Mouse (Mus musculus): ENCODE results near the gene Fam178b. TPM values are rescaled to one million over a fixed set of nuclear protein-coding genes. Genes with fewer than 3 reads are reported as not detected.
A peak's percentile ranks its signal among the peaks of the same experiment; 100 is the strongest.

The Fam178b gene
- polyA plus RNA-seq, 1 experiment from 2014 or later = 0.87 TPM

GRCm38 (mm10) chr1:36598411-36598810 lies 84.6 kb downstream of the Fam178b start:
- Histone ChIP-seq H3K4me1 (replicated peaks; ENCODE audit: control insufficient read depth, insufficient read depth, low read length) (peaks cover 4% of the 10 kb centered on the region), H3K27ac (ENCODE audit: low read depth, low read length) (no peak overlapping the region), H3K36me3 (ENCODE audit: control insufficient read depth, insufficient read depth) (no peaks in the 10 kb centered on the region), H3K27me3 (replicated peaks; ENCODE audit: control insufficient read depth, insufficient read depth, low read length) (no peaks in the 10 kb centered on the region), H3K9ac (ENCODE audit: low read depth, low read length) (no peak overlapping the region), H3K4me2 (replicated peaks; ENCODE audit: low read depth) (no peak overlapping the region), H3K9me3 (ENCODE audit: control insufficient read depth) (no peaks in the 10 kb centered on the region), H3K4me3 (ENCODE audit: low read depth, low read length) (no peak overlapping the region)
- WGBS = 75% methylated on average over 2 of the region's 2 CpGs
- TF ChIP-seq CTCF (IDR thresholded peaks at IDR 0.05; ENCODE audit: low read depth) = no peak
- ATAC-seq = no peak

- no peaks in the 10 kb centered on the region for H3K27me3 ChIP-seq (replicated peaks; ENCODE audit: control insufficient read depth, insufficient read depth, low read length)
Measured at GRCm38 (mm10) chr1:36596114-36596513, 86.9 kb downstream of the Fam178b start.

GRCm38 (mm10) chr1:36595167-36595931 lies 87.6 kb downstream of the Fam178b start:
- Histone ChIP-seq H3K9ac (ENCODE audit: low read depth, low read length) (no peak overlapping the region), H3K36me3 (ENCODE audit: control insufficient read depth, insufficient read depth) (no peaks in the 10 kb centered on the region), H3K4me3 (ENCODE audit: low read depth, low read length) (no peak overlapping the region), H3K27me3 (replicated peaks; ENCODE audit: control insufficient read depth, insufficient read depth, low read length) (no peaks in the 10 kb centered on the region), H3K9me3 (ENCODE audit: control insufficient read depth) (no peaks in the 10 kb centered on the region), H3K4me2 (replicated peaks; ENCODE audit: low read depth) (no peak overlapping the region), H3K27ac (ENCODE audit: low read depth, low read length) (no peak overlapping the region), H3K4me1 (replicated peaks; ENCODE audit: control insufficient read depth, insufficient read depth, low read length) (no peaks in the 10 kb centered on the region)
- 54% methylated on average over 10 of the region's 10 CpGs for WGBS
- TF ChIP-seq CTCF (IDR thresholded peaks at IDR 0.05; ENCODE audit: low read depth) = peak; percentile 43
- ATAC-seq = no peak

More at GRCm38 (mm10) chr1:36596114-36596513, 86.9 kb downstream of the Fam178b start:
- H3K4me2 ChIP-seq (replicated peaks; ENCODE audit: low read depth) = no peak overlapping the region
- H3K4me3 ChIP-seq (ENCODE audit: low read depth, low read length) = no peak overlapping the region
- no peak for TF ChIP-seq CTCF (IDR thresholded peaks at IDR 0.05; ENCODE audit: low read depth)
- no peaks in the 10 kb centered on the region for H3K4me1 ChIP-seq (replicated peaks; ENCODE audit: control insufficient read depth, insufficient read depth, low read length)
- ATAC-seq = 0 out of 2 replicates have a peak, but pooled peaks have one; percentile 37
- H3K27ac ChIP-seq (ENCODE audit: low read depth, low read length) = no peak overlapping the region
- no peak overlapping the region for H3K9ac ChIP-seq (ENCODE audit: low read depth, low read length)
- 52% methylated on average over 4 of the region's 4 CpGs for WGBS
- no peaks in the 10 kb centered on the region for H3K36me3 ChIP-seq (ENCODE audit: control insufficient read depth, insufficient read depth)
- no peaks in the 10 kb centered on the region for H3K9me3 ChIP-seq (ENCODE audit: control insufficient read depth)

GRCm38 (mm10) chr1:36593099-36593498 lies 89.9 kb downstream of the Fam178b start:
- WGBS = 57% methylated on average over 1 of the region's 1 CpGs
- ATAC-seq = no peak

GRCm38 (mm10) chr1:36591408-36591807 lies 91.6 kb downstream of the Fam178b start:
- 78% methylated on average over 2 of the region's 2 CpGs for WGBS
- no peaks in the 10 kb centered on the region for H3K9me3 ChIP-seq (ENCODE audit: control insufficient read depth)

More at GRCm38 (mm10) chr1:36593099-36593498, 89.9 kb downstream of the Fam178b start:
- no peaks in the 10 kb centered on the region for H3K36me3 ChIP-seq (ENCODE audit: control insufficient read depth, insufficient read depth)
- no peak for TF ChIP-seq CTCF (IDR thresholded peaks at IDR 0.05; ENCODE audit: low read depth)
- H3K4me1 ChIP-seq (replicated peaks; ENCODE audit: control insufficient read depth, insufficient read depth, low read length) = 0 out of 2 replicates have a peak, but pooled peaks cover 8% of the 10 kb centered on the region
- no peaks in the 10 kb centered on the region for H3K27me3 ChIP-seq (replicated peaks; ENCODE audit: control insufficient read depth, insufficient read depth, low read length)
- H3K4me3 ChIP-seq (ENCODE audit: low read depth, low read length) = no peak overlapping the region
- no peak overlapping the region for H3K4me2 ChIP-seq (replicated peaks; ENCODE audit: low read depth)
- no peaks in the 10 kb centered on the region for H3K9me3 ChIP-seq (ENCODE audit: control insufficient read depth)
- H3K27ac ChIP-seq (ENCODE audit: low read depth, low read length) = no peak overlapping the region
- H3K9ac ChIP-seq (ENCODE audit: low read depth, low read length) = no peak overlapping the region

GRCm38 (mm10) chr1:36590664-36591063 lies 92.3 kb downstream of the Fam178b start:
- Histone ChIP-seq H3K36me3 (ENCODE audit: control insufficient read depth, insufficient read depth) (no peaks in the 10 kb centered on the region), H3K9me3 (ENCODE audit: control insufficient read depth) (no peaks in the 10 kb centered on the region), H3K27me3 (replicated peaks; ENCODE audit: control insufficient read depth, insufficient read depth, low read length) (no peaks in the 10 kb centered on the region), H3K4me3 (ENCODE audit: low read depth, low read length) (no peak overlapping the region), H3K27ac (ENCODE audit: low read depth, low read length) (no peak overlapping the region), H3K9ac (ENCODE audit: low read depth, low read length) (no peak overlapping the region), H3K4me1 (replicated peaks; ENCODE audit: control insufficient read depth, insufficient read depth, low read length) (0 out of 2 replicates have a peak, but pooled peaks cover 8% of the 10 kb centered on the region), H3K4me2 (replicated peaks; ENCODE audit: low read depth) (no peak overlapping the region)
- no peak for TF ChIP-seq CTCF (IDR thresholded peaks at IDR 0.05; ENCODE audit: low read depth)
- 69% methylated on average over 9 of the region's 9 CpGs for WGBS
- ATAC-seq = no peak

More at GRCm38 (mm10) chr1:36591408-36591807, 91.6 kb downstream of the Fam178b start:
- ATAC-seq = no peak
- no peak overlapping the region for H3K27ac ChIP-seq (ENCODE audit: low read depth, low read length)
- 0 out of 2 replicates have a peak, but pooled peaks cover 8% of the 10 kb centered on the region for H3K4me1 ChIP-seq (replicated peaks; ENCODE audit: control insufficient read depth, insufficient read depth, low read length)
- no peak overlapping the region for H3K4me3 ChIP-seq (ENCODE audit: low read depth, low read length)
- H3K27me3 ChIP-seq (replicated peaks; ENCODE audit: control insufficient read depth, insufficient read depth, low read length) = no peaks in the 10 kb centered on the region
- no peaks in the 10 kb centered on the region for H3K36me3 ChIP-seq (ENCODE audit: control insufficient read depth, insufficient read depth)
- H3K9ac ChIP-seq (ENCODE audit: low read depth, low read length) = no peak overlapping the region
- TF ChIP-seq CTCF (IDR thresholded peaks at IDR 0.05; ENCODE audit: low read depth) = no peak
- H3K4me2 ChIP-seq (replicated peaks; ENCODE audit: low read depth) = no peak overlapping the region

Data from intestine, postnatal 0 days (tissue).